Mouse (Mus musculus): ENCODE results near the gene Olfr912.

The Olfr912 gene

DNA sequence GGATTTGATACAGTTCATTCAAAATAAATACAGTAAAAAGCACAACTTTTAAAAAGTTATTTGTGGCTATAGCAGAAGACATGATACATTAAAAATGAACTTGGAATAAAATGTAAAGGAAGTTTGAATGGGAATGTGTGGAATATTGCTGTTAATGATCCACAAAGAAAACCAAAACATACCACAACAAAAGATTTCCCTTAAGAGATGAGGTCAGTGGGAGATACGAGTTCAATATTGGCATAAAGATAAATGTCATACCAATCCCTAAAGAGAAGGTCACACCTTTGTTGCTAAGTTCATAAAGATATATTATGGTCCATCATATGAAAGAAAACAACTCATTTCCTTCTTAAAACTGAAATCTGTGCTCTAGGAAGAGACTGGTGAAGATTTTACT, at the start of gene Olfr912:
TSS of gene Olfr912 (plus strand) at position 301 of the 400 bp plus-strand sequence.
- DNase-seq (ENCODE audit: extremely low spot score, low spot score) = no peak

DNA sequence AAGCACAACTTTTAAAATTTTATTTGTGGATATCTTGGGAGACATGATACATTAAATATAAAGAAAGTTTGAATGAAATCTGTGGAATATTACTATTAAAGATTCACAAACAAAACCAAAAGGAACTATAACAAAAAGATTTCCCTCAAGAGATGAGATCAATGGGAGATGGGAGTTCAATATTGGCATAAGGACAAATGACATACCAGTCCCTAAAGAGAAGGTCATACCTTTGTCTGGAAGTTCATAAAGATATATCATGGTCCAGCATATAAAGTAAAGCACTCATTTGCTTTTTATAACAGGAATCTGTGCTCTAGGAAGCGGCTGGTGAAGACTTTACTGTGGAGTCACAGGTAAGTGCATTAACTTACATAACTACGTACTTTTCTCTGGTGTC, 42.4 kb upstream of the Olfr912 start, which contains the start of gene Olfr910:
TSS of gene Olfr910 (plus strand) at position 301 of the 400 bp plus-strand sequence.
- no peak for DNase-seq (ENCODE audit: extremely low spot score, low spot score)

DNA sequence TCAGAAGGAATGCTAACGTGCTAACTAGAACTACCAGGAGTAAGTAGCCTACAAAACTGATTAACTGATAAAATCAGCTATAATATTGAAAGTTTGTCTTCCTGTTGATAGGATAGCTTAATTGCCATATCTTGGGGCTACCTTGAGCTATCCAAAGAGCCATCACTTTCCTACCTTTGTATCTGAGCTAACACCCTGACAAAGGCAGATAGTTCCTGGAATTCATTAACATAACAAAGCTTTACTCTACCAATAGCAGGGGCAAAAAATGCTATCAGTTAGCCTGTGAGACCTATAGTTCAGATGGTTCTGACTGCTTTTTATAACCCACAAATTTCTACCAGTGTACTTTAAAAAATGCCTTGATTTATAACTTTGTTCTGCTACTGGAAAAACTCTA, 11.1 kb downstream of the Olfr912 start:
- no peak for DNase-seq (ENCODE audit: extremely low spot score, low spot score)

- no peak for DNase-seq (ENCODE audit: extremely low spot score, low spot score)
These were observed 12.5 kb downstream of the Olfr912 start, which contains the start of gene Olfr913 for GRCm38 (mm10) chr9:38592459-38592858. Gene Olfr913 (plus strand): TSS chr9:38592759.

DNA sequence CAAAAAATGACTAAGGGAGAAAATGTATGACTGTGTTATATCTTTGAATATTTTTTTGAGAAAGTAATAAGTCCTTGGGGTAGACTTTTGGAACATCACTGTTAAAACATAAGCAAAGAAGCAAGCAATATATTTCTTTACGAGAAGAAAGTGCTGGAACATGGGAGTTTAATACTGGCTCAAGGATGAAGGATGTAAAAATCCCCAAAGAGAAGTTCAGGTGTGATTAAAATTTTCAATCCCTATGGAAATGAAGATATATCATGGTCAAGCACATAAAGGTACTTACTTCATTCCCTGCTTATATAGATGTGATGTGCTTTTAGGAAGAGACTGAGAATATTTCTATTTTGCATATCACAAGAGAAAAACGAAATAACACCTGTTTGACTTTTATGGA, 24.8 kb downstream of the Olfr912 start, which contains the start of gene Olfr914:
TSS of gene Olfr914 (plus strand) at position 301 of the 400 bp plus-strand sequence.
- no peak for DNase-seq (ENCODE audit: extremely low spot score, low spot score)

DNA sequence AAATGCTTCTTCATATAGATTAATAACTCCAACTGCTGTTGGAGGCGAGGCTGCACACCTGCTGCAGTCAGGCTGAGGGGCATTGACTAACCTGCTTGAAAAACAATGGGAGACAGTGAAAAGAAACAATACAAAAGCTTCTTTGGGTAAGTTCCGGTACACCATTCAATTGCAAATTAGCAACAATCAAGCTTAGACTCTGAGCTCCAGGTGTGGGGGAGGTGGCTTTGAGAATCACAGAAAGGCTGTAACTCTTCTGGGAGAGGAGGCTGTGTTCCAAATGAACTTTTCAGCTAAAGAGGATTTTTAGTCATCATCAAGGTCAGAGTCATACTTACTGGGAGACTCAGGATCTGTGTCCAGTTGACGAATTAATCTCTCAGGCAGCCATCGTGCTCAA, 52.4 kb downstream of the Olfr912 start:
- no peak for DNase-seq (ENCODE audit: extremely low spot score, low spot score)

All from neural tube, embryonic 10.5 days (tissue).